ENCODE assay signal across 9 mouse cellular contexts in the genomic region with DNA sequence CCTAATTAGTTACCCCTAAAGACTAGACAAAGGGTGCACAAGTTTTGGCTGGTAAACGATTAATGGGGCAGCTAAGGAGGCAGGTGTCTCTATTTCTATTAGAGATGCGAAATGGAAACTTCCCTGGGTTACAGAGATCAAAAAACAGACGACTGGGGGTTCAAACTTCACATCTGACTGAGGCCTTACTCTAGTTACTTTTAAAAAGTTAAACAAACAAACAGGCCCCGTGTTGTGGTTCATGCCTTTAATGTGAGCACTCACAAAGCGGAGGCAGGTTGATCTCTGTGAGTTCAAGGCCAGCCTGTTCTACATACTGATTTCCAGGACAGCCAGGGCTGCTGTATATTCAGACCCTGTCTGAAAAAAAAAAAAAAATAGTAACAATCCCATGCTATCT. TPM values are rescaled to one million over a fixed set of nuclear protein-coding genes. Genes with fewer than 3 reads are reported as not detected.
DNase-seq lines count a peak whose midpoint lies in the region; ATAC-seq and TF ChIP-seq lines count a peak whose summit lies in the region.
"Had no signal": no experiment of that assay in that cellular context is flagged by ENCODE, and none has a peak within 500 bp of the region (broad histone marks: within the 10 kb centered on the region; RNA-seq: fewer than 3 reads in every experiment).

No protein-coding gene starts in this region.

- peak overlapping the region; percentile 76; the same call in 1 of the 2 replicates for H3K4me3 ChIP-seq in heart, postnatal 0 days (ENCODE audit: low read depth, low read length)
- H3K4me3 ChIP-seq in embryonic facial prominence, embryonic 10.5 days, result peak overlapping the region; percentile 86; the same call in 1 of the 2 replicates
- H3K4me3 ChIP-seq in hindbrain, embryonic 13.5 days, result peak overlapping the region; percentile 82; the same call in 1 of the 2 replicates
- peak overlapping the region; percentile 82 for H3K4me3 ChIP-seq in liver, postnatal 0 days (ENCODE audit: low read depth, low read length)

- H3K36me3 ChIP-seq in heart, postnatal 0 days (replicated peaks; ENCODE audit: control insufficient read depth, insufficient read depth, low read length), result peaks cover 8% of the 10 kb centered on the region
- peaks cover 21% of the 10 kb centered on the region for H3K36me3 ChIP-seq in embryonic facial prominence, embryonic 10.5 days (replicated peaks)
- peaks cover 8% of the 10 kb centered on the region for H3K36me3 ChIP-seq in hindbrain, embryonic 13.5 days
- H3K36me3 ChIP-seq in liver, postnatal 0 days (replicated peaks; ENCODE audit: insufficient read depth, low read length), result peaks cover 8% of the 10 kb centered on the region

- TF ChIP-seq EP300 in heart, postnatal 0 days (IDR thresholded peaks at IDR 0.05; ENCODE audit: low read depth), result no peak
- TF ChIP-seq EP300 in liver, postnatal 0 days (IDR thresholded peaks at IDR 0.05; ENCODE audit: low read depth), result no peak

- no peak overlapping the region for H3K27ac ChIP-seq in heart, postnatal 0 days (ENCODE audit: low read depth)
- H3K27ac ChIP-seq in embryonic facial prominence, embryonic 10.5 days (replicated peaks), result no peak overlapping the region
- no peak overlapping the region for H3K27ac ChIP-seq in hindbrain, embryonic 13.5 days
- peak overlapping the region; percentile 91; the same call in 1 of the 2 replicates for H3K27ac ChIP-seq in liver, postnatal 0 days (ENCODE audit: low read depth)

- H3K9ac ChIP-seq in heart, postnatal 0 days (replicated peaks; ENCODE audit: low read depth, low read length), result 0 out of 2 replicates have a peak overlapping the region, but pooled peaks have one; percentile 87
- H3K9ac ChIP-seq in hindbrain, embryonic 13.5 days, result peak overlapping the region; percentile 61; the same call in 1 of the 2 replicates
- H3K9ac ChIP-seq in liver, postnatal 0 days (replicated peaks), result peak overlapping the region; percentile 30

- H3K4me1 ChIP-seq in heart, postnatal 0 days (ENCODE audit: control insufficient read depth, insufficient read depth), result peaks cover 17% of the 10 kb centered on the region
- peaks cover 27% of the 10 kb centered on the region for H3K4me1 ChIP-seq in embryonic facial prominence, embryonic 10.5 days
- H3K4me1 ChIP-seq in hindbrain, embryonic 13.5 days (replicated peaks), result peaks cover 39% of the 10 kb centered on the region
- peaks cover 30% of the 10 kb centered on the region for H3K4me1 ChIP-seq in liver, postnatal 0 days (ENCODE audit: insufficient read depth)

- H3K27me3 ChIP-seq in heart, postnatal 0 days (ENCODE audit: control insufficient read depth, insufficient read depth, low read length), result no peaks in the 10 kb centered on the region
- no peaks in the 10 kb centered on the region for H3K27me3 ChIP-seq in embryonic facial prominence, embryonic 10.5 days (replicated peaks; ENCODE audit: low read depth, poor library complexity, severe bottlenecking)
- H3K27me3 ChIP-seq in hindbrain, embryonic 13.5 days, result no peaks in the 10 kb centered on the region
- H3K27me3 ChIP-seq in liver, postnatal 0 days (ENCODE audit: insufficient read depth, low read length), result no peaks in the 10 kb centered on the region

- ATAC-seq in heart, postnatal 0 days (ENCODE audit: insufficient read depth, low read depth), result no peak
- ATAC-seq in hindbrain, embryonic 13.5 days (ENCODE audit: low FRiP score), result no peak
- ATAC-seq in liver, postnatal 0 days, result no peak

- DNase-seq in heart, postnatal 0 days (ENCODE audit: low spot score), result no peak
- no peak for DNase-seq in heart, adult 11 months
- DNase-seq in embryonic facial prominence, embryonic 10.5 days (ENCODE audit: low spot score), result no peak
- DNase-seq in liver, postnatal 0 days, result no peak
- no peak for DNase-seq in ovary, postnatal 10 days (ENCODE audit: low spot score)
- DNase-seq in layer of hippocampus, adult 18-20 months (ENCODE audit: low spot score in 2 of 2), result no peak
- DNase-seq in urinary bladder, adult 2 months (ENCODE audit: low spot score), result no peak
- DNase-seq: thymus, adult 2 months had no signal

- TF ChIP-seq CTCF in heart, postnatal 0 days (IDR thresholded peaks at IDR 0.05; ENCODE audit: low read depth), result no peak
- TF ChIP-seq CTCF in liver, postnatal 0 days (IDR thresholded peaks at IDR 0.05; ENCODE audit: low read depth), result no peak

- peak overlapping the region; percentile 86 for H3K4me2 ChIP-seq in heart, postnatal 0 days (ENCODE audit: low read depth, low read length)
- peak overlapping the region; percentile 62 for H3K4me2 ChIP-seq in hindbrain, embryonic 13.5 days
- H3K4me2 ChIP-seq in liver, postnatal 0 days (ENCODE audit: low read depth, low read length), result peak overlapping the region; percentile 88

- no peaks in the 10 kb centered on the region for H3K9me3 ChIP-seq in heart, postnatal 0 days (replicated peaks; ENCODE audit: control insufficient read depth, low read length)
- H3K9me3 ChIP-seq in embryonic facial prominence, embryonic 10.5 days, result no peaks in the 10 kb centered on the region
- no peaks in the 10 kb centered on the region for H3K9me3 ChIP-seq in hindbrain, embryonic 13.5 days
- no peaks in the 10 kb centered on the region for H3K9me3 ChIP-seq in liver, postnatal 0 days (ENCODE audit: low read length)

- WGBS in heart, postnatal 0 days, result 86% methylated on average over 5 of the region's 5 CpGs
- WGBS in embryonic facial prominence, embryonic 10.5 days, result 81% methylated on average over 5 of the region's 5 CpGs
- 85% methylated on average over 5 of the region's 5 CpGs for WGBS in hindbrain, embryonic 13.5 days
- 61% methylated on average over 5 of the region's 5 CpGs for WGBS in liver, postnatal 0 days (ENCODE audit: insufficient replicate concordance)

RNA-seq across cellular contexts. Expression of a gene that starts 1.6 kb away (rescaled TPM):
- total RNA-seq in heart, postnatal 0 days (2014; rRNA removed; ENCODE audit: low replicate concordance), result 98.7 and 107 TPM in 2 replicates
- polyA plus RNA-seq in heart, postnatal 0 days (2015; fragmentation: Nextera tagmentation; extraction: Ambion mirVana), result 242 and 274 TPM in 2 replicates
- 38.1 and 39.3 TPM in 2 replicates for polyA plus RNA-seq in embryonic facial prominence, embryonic 10.5 days (2016; fragmentation: Nextera tagmentation; extraction: Ambion mirVana)
- 63.0 and 67.1 TPM in 2 replicates for polyA plus RNA-seq in hindbrain, embryonic 13.5 days (2015; fragmentation: Nextera tagmentation; extraction: Ambion mirVana)
- polyA plus RNA-seq in liver, postnatal 0 days (2015; fragmentation: Nextera tagmentation; extraction: Ambion mirVana), result 67.3 and 77.7 TPM in 2 replicates
- total RNA-seq in layer of hippocampus, adult 18-20 months (2021), result 10 to 100 TPM; 83.3 to 85.1 TPM
- 46.2 and 52.4 TPM in 2 replicates for polyA plus RNA-seq in urinary bladder, adult 2 months (2012; rRNA removed)

Comparison
In these comparisons a context has a peak if more than half of its experiments do, and no peak if none do; other contexts are left out.
1. H3K9ac ChIP-seq: peak in every context shown above with its lines; median percentile 87 in heart, postnatal 0 days; 61 in hindbrain, embryonic 13.5 days; 30 in liver, postnatal 0 days.